Mouse (Mus musculus) layer of hippocampus, adult 18-20 months (tissue): ENCODE measurements around the gene Gm45213. TPM values are rescaled to one million over a fixed set of nuclear protein-coding genes. Genes with fewer than 3 reads are reported as not detected.

ENCODE experiments used
- DNase-seq, 2 experiments: peaks; one replicate each; pipeline ENCODE4 v3.0.0; 2022; ENCODE audit warnings: low spot score in 2 of 2
- long read RNA-seq: library from polyadenylated mRNA; stranded (forward); transcript quantifications from one replicate; pipeline ENCODE4 v2.0.0, GENCODE M21; 2021
- total RNA-seq, 2 experiments: library from RNA; stranded (reverse); gene quantifications; 2 replicates each; pipeline ENCODE4 v1.2.3; 2021

The Gm45213 gene
- not detected for total RNA-seq
- long read RNA-seq = 0 reads

DNA sequence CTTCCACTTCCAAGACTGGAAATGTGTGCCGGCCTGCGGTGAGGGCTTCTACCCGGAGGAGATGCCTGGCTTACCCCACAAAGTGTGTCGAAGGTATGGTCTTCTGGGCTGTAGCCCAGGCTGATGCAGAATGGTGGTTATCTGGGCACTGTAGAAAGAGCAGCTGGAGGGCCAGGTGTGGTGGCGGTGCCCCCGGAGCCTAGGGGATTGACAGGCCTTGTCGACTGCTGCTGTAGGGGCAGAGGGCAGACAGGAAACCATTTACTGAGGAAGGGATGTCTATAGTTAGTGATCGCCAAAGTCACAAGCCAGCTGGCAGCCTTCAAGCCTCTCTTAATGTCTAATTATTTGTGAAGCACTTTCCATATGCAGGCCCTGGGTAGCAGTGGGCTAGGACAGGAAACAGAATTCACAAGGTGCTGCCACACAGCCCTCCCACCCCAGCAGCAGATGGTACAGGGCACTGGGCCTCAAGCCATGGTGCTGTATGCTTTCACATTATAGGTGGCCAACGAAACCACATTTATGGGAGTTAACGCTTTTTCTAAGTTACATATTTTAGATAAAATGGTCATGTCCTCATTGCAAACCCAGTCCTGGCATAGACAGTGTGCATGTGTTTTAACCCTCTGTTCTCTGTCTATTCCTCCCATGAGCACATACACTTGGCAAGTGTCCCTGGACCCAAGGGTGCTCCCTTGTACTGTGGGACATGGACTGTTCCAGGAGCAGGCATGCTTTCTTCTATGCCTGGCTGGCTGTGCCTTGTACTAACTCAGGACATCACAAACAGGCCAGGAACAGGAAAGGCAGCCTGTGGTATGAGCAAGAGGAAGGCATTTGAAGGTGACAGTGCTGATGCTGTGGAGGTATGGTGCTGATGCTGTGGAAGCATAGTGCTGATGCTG lies at the start of gene Gm45213:
Gene Gm45213 (plus strand): TSS at position 51 of the 908 bp plus-strand sequence.
- no peak for DNase-seq

DNA sequence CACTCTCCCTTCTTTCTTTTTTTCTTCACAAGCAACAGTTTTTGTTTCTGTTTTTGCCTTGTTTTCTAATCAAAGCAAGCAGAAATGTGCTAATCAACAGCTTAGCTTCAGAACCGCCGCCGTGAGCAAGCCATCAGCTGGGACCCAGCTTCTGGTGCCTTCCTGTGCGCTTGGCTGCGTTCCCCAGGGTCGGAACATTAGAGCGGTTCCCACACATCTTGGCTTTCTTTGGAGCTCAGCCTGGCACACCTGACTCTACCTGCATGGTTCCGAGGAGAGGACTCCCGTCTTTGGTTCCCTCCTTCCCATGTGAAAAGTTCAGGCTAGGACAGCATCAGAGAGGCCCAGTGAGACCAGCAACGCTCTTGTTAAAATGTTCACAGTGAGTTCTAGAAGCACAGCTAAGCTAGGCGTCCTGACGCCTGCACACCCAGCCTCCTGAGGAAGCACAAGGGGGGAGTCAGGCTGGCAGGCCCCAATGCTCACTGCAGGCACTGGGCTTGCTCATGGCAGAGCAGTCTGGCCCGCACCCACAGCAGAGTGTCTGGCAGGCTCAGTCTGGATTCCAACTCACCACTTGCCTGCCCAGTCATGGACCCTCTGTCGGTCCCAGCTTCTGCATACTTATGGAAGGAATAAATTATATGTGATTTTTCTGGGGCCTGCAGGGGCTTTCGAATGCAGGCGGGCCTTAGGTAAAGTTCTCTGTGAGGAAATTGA lies 42.2 kb upstream of the Gm45213 start:
- peak in 1 of 2 experiments; percentile 16 for DNase-seq

DNA sequence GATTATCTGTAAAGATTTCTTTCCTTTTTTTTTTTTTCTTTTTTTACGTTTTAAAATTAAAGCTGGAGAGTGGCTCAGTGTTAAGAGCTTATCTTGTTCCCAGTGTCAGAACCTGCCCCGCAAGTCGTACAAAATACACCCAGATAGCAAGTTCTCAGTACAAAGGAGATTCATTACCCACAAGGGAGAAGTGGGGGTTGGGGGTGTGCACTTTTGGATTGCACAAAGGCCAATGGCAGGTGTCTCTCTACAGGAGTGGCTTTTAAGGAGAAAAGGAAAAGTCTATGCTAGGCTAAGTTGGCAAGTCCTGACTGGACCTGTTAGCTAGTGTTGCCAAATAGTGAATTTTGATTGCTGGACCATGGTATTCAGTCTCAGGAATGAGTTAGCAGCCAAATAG lies 41.6 kb upstream of the Gm45213 start:
- no peak for DNase-seq

DNA sequence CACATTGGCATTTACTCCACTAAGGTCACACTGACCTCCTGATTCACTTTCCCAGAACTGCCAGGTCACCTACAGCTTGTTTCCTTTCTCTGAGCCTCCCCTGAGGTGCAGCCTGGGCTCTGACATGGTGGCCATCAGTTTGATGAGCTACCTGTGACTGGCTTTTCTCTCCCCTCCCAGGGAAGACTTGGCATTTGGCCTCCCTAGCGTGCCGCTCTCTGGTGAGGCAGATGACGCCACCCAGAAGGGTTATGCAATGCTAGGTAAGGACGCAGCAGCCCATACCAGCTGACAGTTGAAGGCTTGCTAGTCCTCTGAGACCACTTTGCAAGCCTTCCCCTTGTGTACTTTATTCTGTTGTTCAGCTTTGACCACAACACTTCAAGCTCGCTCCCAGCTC lies 40.0 kb upstream of the Gm45213 start:
- no peak for DNase-seq

DNA sequence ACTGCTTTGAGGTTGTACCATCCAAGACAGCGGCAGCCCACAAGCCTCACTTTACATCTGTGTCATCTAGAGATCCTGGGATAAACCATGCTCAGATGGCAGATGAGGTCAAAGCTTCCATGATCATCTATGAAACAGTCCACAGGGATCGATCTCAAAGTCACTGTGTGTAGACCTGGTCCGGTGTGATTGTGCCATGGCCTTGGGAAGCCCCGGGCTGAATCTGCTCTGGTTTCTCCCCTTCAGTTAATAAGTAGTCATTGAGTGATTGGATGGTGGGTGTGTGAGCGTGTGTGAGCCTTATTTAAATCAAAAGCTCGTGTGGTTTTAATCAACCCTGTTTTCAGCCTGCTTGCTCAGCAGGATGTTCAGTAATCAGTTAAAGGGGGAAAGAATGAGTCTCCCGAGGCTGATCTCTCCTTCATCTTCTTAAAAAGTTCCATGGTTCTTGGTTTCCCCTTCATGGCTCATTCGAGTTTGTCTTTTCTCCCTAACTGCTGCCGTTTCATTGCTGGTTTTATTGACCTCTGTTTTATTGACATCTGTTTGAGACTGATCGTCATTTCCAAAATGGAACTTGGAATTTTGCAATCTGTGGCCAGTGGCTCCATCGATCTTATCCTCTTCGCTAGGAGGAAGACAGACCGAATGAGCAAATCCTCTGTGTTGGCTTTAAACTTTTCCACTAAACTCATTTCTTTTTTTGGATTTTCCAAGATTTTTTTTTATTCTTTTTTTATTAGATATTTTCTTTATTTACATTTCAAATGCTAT lies 39.4 kb upstream of the Gm45213 start:
- no peak for DNase-seq

DNA sequence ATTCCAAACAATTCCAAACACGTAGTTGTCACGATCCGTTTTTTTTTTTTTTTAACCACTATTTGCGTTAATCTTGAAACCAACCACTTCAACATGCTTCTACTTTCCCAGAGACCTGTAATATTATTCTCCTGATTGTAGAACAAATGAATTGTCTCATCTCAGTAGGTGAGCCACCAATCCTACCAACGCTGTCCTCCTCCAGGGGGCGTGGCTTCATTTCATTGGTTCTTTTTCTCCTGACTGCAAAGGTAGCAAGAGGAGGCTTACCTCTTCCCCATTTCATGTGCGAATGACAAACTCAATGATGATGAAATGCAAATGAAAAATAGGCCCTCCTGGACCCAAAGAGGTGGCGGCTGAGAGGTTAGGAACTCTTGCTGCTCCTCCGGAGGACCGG lies 38.3 kb upstream of the Gm45213 start:
- no peak for DNase-seq

DNA sequence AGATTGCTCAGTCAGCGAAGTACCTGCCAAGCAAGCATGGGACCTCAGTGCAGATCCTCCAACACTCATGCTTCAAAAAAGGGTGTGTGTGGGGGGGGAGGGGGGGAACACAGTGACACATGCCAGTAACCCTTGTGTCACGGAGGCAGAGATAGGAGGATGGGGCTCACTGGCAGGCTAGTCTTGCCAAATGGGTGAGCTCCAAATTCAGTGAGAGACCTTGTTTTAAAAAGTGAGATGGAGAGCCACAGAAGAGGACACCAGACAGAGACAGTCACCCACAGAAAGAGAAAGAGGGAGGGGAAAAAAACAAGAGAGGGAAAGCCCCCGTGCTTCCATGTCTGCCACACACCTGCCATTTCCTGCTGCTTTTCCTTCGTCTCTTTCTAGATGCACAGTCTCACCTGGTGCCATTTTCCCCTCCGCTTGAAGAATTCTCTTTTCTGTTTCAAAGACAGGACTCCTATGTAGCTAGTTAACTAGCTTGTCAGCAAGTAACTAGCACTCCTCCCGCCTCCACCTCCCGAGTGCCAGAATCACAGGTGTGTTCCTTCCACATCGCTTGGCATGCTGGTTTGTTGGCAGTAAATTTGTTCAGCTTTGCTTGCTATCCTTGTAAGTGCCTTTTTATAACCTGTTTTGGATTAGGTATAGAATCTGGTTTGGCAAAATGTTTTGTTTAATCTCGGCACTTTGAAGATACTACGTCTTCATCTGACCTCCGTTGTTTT lies 35.1 kb upstream of the Gm45213 start:
- peak in 1 of 2 experiments; percentile 13 for DNase-seq

DNA sequence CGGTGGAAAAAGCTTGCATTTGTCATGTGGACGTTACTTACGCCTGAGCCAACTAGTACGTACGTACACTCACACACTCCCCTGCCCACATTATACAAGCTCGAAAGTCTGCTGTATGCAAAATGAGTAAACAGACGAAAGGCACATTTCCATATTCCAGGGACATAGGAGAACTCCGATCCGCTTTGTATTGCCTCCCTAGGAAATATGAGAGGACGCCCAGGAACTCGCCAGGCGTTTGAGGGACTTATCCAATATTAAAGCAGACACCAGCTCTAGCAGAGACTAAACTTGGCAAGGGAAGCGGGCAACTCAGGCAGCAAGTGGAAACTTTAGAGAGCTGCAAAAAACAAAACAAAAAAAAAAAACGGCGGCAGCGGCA lies 34.5 kb upstream of the Gm45213 start:
- peak in 1 of 2 experiments; percentile 35 for DNase-seq

DNA sequence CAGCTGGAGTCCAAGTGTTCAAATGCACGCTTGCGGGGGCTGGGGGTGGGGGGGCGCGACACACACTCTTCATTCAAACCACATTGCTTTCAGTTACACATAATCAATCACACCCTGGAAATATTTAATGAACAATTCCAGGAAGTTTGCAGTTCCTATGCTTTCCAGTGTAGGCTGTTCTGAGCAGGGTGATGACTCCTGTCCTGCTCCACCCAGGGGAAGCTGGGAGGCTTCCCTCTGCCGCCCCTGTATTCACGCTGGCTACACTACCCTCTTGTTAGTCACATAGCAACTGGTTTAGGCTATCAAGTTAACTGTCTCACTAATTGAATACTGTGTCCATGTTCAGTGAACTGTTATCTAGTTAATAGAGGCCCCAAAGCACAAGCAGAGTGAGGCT lies 32.9 kb upstream of the Gm45213 start:
- DNase-seq = no peak

DNA sequence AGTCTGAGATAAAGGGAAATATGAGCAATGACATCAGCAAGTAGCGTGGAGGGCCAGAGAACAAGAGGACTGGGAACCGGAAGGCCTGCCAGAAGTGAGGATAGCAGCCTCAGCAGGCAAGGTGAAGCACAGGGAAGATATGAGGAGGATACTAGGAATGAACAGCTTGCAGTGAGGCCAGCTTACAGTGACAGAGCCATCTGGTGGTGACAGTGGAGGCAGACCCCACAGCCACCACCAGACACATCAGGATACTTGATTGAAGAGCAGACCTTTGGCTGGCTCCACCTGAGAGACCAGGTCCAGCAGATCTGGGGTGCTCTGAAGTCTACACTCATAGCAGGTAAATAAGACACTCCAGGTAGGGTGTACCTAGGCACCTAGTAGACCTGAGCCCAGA lies 15.7 kb upstream of the Gm45213 start:
- DNase-seq = no peak

DNA sequence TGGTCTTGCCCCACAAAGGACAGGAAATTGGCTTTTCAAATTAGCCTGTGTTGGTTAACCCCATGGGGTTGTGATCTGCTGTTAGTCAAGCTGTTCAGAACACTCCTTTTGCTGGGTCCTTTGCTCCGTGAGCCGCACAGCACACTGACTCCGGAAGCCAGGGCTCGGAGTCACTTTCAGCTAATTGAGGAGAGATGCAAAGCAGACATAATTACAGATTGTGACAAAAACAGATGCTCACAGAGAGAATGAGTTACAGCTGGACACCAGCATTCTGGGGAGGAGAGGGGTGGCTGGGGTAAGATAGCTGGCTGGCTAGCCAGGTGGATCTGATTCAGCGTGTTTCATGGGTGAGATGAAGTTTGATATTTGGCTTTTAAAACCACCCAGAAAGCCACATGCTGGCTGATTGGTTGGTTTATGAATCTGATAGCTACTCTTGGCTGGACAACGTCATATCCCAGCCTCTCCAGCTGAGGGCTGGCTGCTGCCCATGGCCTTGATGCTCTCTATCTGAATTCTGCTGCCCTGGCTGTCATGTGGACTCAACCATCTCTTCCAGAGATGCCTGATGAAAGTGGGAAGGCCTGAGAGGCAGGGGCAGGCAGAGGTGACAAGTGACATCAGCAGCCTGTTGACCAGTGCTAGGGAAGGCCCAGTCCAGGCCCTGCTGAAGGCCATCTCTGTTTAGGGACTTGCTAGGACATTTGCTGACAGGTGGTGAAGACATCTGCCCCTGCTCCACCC lies 14.5 kb upstream of the Gm45213 start:
- DNase-seq = no peak

DNA sequence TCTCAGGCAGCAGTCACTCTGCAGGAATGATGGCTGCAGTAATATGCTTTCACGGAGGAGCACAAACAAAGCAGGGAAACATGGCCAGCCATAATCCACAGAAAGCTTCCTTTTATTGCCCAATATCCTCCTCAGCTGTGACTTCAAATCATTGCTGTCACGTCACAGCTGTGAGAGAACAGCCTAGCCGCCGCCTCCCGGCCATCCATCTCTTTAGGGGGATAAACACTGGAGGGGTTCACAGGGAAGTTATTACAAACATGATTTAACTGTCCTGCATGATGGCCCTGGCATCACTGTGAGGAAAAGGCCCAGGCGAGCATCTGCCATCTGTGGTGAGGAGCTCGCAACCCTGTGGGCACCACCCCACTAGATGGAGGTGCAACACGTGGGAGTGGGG lies 6.6 kb upstream of the Gm45213 start:
- no peak for DNase-seq

DNA sequence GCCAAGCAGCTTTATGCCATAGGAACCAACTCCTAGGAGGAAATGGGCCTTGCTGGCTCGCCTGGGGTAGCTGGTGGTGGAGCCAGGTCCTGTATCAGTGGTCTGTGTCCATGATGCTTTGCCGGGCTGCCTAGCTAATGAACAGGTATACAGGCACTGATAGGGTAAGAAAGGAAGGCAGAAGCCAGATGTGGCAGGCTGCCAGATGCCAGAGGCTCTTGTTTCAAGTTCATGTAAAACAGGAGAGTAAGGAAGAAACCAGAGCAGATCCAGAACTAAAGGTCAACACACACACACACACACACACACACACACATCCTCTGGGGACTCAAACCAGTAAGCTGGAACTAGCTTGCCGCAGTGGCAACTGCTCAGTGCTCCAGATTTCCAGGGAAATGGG lies 5.1 kb upstream of the Gm45213 start:
- DNase-seq = no peak

DNA sequence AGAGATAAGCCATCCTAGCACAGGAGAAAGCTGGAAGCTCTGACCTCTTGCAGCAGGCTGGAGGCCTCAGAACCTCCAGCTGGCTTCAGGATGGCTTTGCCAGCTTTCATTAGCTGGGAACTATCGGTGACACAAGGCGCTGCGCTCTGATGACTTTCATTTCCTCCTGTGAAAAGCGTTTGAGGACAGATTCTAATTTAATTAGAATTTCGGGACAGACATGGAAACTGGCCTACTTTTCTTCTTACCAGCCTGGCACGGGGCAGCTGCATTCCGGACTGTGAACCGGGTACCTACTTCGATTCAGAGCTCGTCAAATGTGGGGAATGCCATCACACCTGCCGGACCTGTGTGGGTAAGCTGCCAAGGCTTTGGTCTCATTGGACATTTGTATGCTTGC lies 4.7 kb upstream of the Gm45213 start:
- DNase-seq = no peak

DNA sequence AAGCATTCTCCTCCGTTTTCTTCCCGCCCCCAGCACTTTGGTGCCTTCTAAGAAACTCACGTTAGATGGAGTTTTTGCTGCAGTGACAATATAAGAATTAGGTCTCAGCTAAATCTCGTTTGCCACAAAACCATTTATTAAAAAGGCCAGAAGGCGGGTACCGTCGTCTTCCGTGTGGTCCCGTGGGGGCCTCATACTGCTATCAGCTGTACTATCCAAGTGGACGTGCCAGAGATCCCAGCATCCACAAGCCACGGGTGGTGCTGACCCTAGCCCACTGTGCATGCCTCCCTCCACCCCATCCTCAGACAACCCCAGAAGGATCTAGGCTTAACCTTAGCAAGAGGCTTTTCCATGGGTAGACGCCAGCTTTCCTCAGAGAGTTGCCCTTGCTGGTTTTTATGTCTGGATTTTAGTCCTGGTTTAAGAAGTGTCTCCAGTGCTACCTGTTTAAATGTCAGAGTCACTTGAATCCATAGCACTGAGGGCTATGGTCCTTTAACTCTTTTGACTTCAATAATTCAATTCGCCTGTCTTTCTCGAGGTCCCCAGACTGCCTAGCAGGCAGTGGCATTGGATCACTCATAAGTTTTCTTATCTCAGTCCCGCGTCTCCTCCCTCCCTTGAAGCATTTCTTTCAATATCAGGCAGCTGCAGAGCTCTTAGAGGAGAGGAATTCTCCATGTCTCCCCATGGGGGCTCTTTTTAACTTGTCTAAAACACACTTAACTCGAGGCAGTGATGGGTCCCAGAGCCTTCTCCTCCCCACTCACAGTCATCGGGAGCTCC lies 3.2 kb upstream of the Gm45213 start:
- DNase-seq = no peak

DNA sequence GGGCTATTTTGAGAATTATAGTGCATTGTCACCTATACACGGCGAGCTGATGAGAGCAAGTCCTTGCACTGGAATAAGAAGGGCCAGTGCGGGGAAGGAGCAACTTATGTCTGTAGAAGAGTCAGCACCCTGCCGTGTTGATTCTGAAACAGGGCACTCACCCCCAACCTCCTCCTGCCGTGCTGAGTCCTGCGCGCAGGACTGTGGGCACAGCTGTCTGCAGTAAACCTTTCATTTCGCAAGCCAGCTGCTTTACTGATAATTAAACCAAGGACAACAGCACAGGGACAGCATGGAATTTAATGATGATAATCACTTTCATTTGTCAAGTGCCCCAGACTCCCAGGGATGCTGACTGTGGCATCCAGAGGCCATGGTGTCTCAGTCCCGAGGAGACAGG lies 1.2 kb downstream of the Gm45213 start:
- no peak for DNase-seq

DNA sequence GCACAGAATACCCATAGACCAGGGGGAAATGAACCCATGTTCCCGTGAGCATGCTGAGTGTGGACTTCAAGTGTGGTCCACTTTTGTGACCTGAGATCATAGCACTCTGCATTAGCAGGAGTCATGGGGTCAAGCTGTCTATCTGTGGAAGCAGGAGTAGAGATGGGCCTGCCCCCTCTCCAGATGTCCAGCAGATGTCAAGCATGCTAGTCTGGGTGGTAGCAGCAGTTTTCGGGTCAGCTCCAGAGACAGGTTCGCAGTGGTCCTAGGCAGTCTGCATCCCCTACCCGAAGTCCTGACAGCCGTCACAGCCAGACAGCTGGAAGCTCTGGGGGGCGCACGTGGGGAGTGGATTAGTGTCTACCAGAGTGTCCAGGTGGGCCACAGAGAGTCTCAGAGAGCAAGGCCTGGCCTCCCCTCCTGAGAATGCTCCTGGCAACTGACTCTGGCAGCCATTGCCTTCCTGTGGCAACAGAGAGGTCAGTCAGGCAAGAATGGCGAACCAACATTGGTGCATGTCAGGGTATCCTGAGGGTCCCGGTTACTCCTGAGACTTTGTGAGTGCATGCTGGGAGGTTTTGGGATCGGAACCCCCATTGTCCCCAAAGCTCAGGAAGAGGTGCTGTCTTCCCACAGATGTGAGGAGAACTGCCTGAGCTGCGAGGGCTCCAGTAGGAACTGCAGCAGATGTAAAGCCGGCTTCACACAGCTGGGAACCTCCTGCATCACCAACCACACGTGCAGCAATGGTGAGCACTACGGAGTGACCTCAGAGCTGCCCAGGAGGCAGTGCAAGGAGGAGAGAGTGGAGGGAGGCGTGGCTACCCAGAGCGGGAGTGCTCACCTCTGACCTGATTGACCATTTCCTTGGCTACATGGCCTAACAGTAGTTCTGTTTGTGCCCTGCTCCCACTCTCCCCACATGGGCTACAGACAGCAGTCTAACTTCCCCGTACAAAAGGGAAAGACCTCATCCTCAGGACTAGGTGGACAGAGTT lies 3.8 kb downstream of the Gm45213 start:
- DNase-seq = no peak

DNA sequence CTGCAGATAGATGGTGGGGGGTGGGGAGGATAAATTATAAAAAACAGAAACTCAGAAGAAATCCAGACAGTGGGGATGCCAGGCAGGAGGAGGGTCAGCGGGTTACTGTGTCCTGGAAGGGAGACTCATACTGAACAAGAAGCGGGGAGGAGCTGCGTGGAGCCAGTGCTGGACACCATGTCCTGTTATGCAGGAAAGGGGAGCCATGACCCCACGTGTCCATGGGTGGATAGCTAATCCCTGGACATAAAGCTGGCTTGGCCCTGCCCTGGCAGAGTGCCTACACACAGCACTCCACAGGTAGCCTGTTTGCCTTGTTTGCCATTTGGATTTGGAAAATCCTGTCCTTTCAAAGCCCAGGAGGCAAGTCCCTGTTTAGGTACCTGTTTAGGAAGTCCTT lies 4.6 kb downstream of the Gm45213 start:
- DNase-seq = no peak
